Mouse (Mus musculus): Measurements from ENCODE around the gene Kcnj12.

GRCm38 (mm10) chr11:61022550-61023391 lies at the start of gene Kcnj12:
- TF ChIP-seq CTCF (IDR thresholded peaks at IDR 0.05; ENCODE audit: low read depth) (no peak), EP300 (IDR thresholded peaks at IDR 0.05; ENCODE audit: low read depth) (no peak)
